Mouse (Mus musculus) heart, embryonic 16.5 days (tissue): ENCODE measurements at regions not wholly inside any gene's neighbourhood (a gene's known extent, or its start where the extent isn't known, plus 50 kb on each side); places are given as distances from the start of the nearest gene placed in this dataset.
"Not testable (repeated sequence)": the region's sequence is repeated elsewhere in the genome, so short reads cannot be mapped to it uniquely, and the experiment has no call there.

Experiments
- ATAC-seq: fragments of 200-750 bp; cut with Nextera tagmentation; replicated peaks from 2 replicates; pipeline ENCODE4 v1.8.0; 2017; ENCODE audit warnings: moderate number of reproducible peaks; ENCODE audit not compliant: insufficient read depth, low FRiP score; ENCODE audit errors: extremely low read depth
- H3K27ac ChIP-seq: fragments of 300-500 bp; sonication (generic); 2 replicates; pipeline ENCODE4 v1.5.1; 2014; ENCODE audit warnings: mild to moderate bottlenecking, low read length, control low read depth, moderate library complexity
- H3K27me3 ChIP-seq: fragments of 300-500 bp; sonication (generic); 2 replicates; pipeline ENCODE4 v1.6.1; 2014; ENCODE audit warnings: low read length, mixed read lengths; ENCODE audit not compliant: control insufficient read depth, insufficient read depth
- H3K36me3 ChIP-seq: fragments of 300-500 bp; sonication (generic); 2 replicates; pipeline ENCODE4 v1.6.1; 2014; ENCODE audit not compliant: control insufficient read depth, insufficient read depth
- H3K4me1 ChIP-seq: fragments of 300-500 bp; sonication (generic); 2 replicates; pipeline ENCODE4 v1.6.1; 2014; ENCODE audit warnings: low read length, mixed read lengths; ENCODE audit not compliant: control insufficient read depth, insufficient read depth
- H3K4me2 ChIP-seq: fragments of 300-500 bp; sonication (generic); 2 replicates; pipeline ENCODE4 v1.6.1; 2014; ENCODE audit warnings: low read depth, mild to moderate bottlenecking, control low read depth, low read length
- H3K4me3 ChIP-seq: fragments of 300-500 bp; sonication (generic); 2 replicates; pipeline ENCODE4 v1.5.1; 2014; ENCODE audit warnings: mild to moderate bottlenecking, control low read depth, low read length
- H3K9ac ChIP-seq: fragments of 300-500 bp; sonication (generic); 2 replicates; pipeline ENCODE4 v1.6.1; 2014; ENCODE audit warnings: low read length, control low read depth
- H3K9me3 ChIP-seq: fragments of 300-500 bp; sonication (generic); replicated peaks from 2 replicates; pipeline ENCODE4 v1.6.1; 2016; ENCODE audit warnings: low read length; ENCODE audit not compliant: control insufficient read depth
- WGBS: fragments of 180-500 bp; shearing (Covaris S2); extraction: QIAGEN DNeasy Blood & Tissue Kit; methylation state at CpG from one replicate; pipeline ENCODE4 v1.1.7; 2014; 5-methylcytosine and 5-hydroxymethylcytosine counted together

GRCm38 (mm10) chr6:5576891-5577290 is 80.8 kb upstream of the Pdk4 start:
- H3K4me1 ChIP-seq, H3K27ac ChIP-seq, H3K27me3 ChIP-seq, H3K4me2 ChIP-seq, H3K4me3 ChIP-seq, H3K9ac ChIP-seq, H3K36me3 ChIP-seq, H3K9me3 ChIP-seq, ATAC-seq: not testable (repeated sequence)
- WGBS = 83% methylated on average over 2 of the region's 2 CpGs

- H3K9ac ChIP-seq = no peak overlapping the region
- H3K9me3 ChIP-seq = no peaks in the 10 kb centered on the region
- no peaks in the 10 kb centered on the region for H3K36me3 ChIP-seq
- no peak overlapping the region for H3K4me3 ChIP-seq
- H3K27me3 ChIP-seq = no peaks in the 10 kb centered on the region
- H3K4me1 ChIP-seq = peaks cover 2% of the 10 kb centered on the region; the same call in 1 of the 2 replicates
- no peak overlapping the region for H3K27ac ChIP-seq
- H3K4me2 ChIP-seq = no peak overlapping the region
- no peak for ATAC-seq
- WGBS = 41% methylated on average over 5 of the region's 5 CpGs
Measured at GRCm38 (mm10) chr6:5566582-5566981, 70.5 kb upstream of the Pdk4 start.

- Histone ChIP-seq H3K4me2 (no peak overlapping the region), H3K36me3 (no peaks in the 10 kb centered on the region), H3K4me3 (no peak overlapping the region), H3K27me3 (no peaks in the 10 kb centered on the region), H3K9me3 (no peaks in the 10 kb centered on the region), H3K27ac (no peak overlapping the region), H3K9ac (no peak overlapping the region), H3K4me1 (peaks cover 2% of the 10 kb centered on the region; the same call in 1 of the 2 replicates)
- 74% methylated on average over 2 of the region's 2 CpGs for WGBS
- no peak for ATAC-seq
Measured at GRCm38 (mm10) chr6:5565049-5565448, 68.9 kb upstream of the Pdk4 start.

GRCm38 (mm10) chr6:5553703-5554394 is 57.7 kb upstream of the Pdk4 start:
- no peaks in the 10 kb centered on the region for H3K9me3 ChIP-seq

GRCm38 (mm10) chr6:5550067-5550466 is 54.0 kb upstream of the Pdk4 start:
- ATAC-seq = no peak
- 81% methylated on average over 1 of the region's 1 CpGs for WGBS
- Histone ChIP-seq H3K4me3 (no peak overlapping the region), H3K36me3 (no peaks in the 10 kb centered on the region), H3K4me2 (no peak overlapping the region), H3K4me1 (no peaks in the 10 kb centered on the region), H3K27ac (no peak overlapping the region), H3K9ac (no peak overlapping the region), H3K27me3 (no peaks in the 10 kb centered on the region), H3K9me3 (no peaks in the 10 kb centered on the region)

More at GRCm38 (mm10) chr6:5553703-5554394, 57.7 kb upstream of the Pdk4 start:
- no peak overlapping the region for H3K4me3 ChIP-seq
- no peak overlapping the region for H3K4me2 ChIP-seq
- no peaks in the 10 kb centered on the region for H3K4me1 ChIP-seq
- H3K27ac ChIP-seq = no peak overlapping the region
- H3K27me3 ChIP-seq = no peaks in the 10 kb centered on the region
- WGBS = 60% methylated on average over 4 of the region's 4 CpGs
- no peak overlapping the region for H3K9ac ChIP-seq
- no peak for ATAC-seq
- no peaks in the 10 kb centered on the region for H3K36me3 ChIP-seq
